Mouse (Mus musculus) frontal cortex, adult 2 months (tissue): ENCODE measurements around the gene Zbtb22. TPM values are rescaled to one million over a fixed set of nuclear protein-coding genes. Genes with fewer than 3 reads are reported as not detected.
"Not testable (repeated sequence)": the region's sequence is repeated elsewhere in the genome, so short reads cannot be mapped to it uniquely, and the experiment has no call there.

Experiments
- DNase-seq, 2 experiments: peaks; one replicate each; pipeline ENCODE4 v3.0.0; 2022; ENCODE audit warnings: low spot score in 1 of 2; ENCODE audit errors: extremely low spot score in 1 of 2
- polyA plus RNA-seq: library from polyadenylated mRNA; depleted of rRNA; stranded (reverse); fragments of >200 nt; gene quantifications from 2 replicates; pipeline ENCODE4 v1.2.3, GENCODE M21; 2012

Gene Zbtb22
- polyA plus RNA-seq, 1 experiment, result 29.9 TPM

GRCm38 (mm10) chr17:33903911-33904651 lies 11.6 kb upstream of the Zbtb22 start:
- not testable (repeated sequence) for DNase-seq

GRCm38 (mm10) chr17:33904835-33905234 lies 10.9 kb upstream of the Zbtb22 start, which contains the start of gene Platr17:
Platr17 (plus strand) TSS chr17:33905135.
- not testable (repeated sequence) for DNase-seq

- DNase-seq, result peak in 1 of 2 experiments; percentile 50
These were observed 7.2 kb upstream of the Zbtb22 start for GRCm38 (mm10) chr17:33908331-33909076.

GRCm38 (mm10) chr17:33909077-33909868 lies 6.4 kb upstream of the Zbtb22 start, which contains the start of gene Daxx:
Daxx (plus strand) TSS chr17:33909414.
- peak; percentile 97 to 98 for DNase-seq

- peak in 1 of 2 experiments; percentile 46 for DNase-seq
These were observed 5.8 kb upstream of the Zbtb22 start for GRCm38 (mm10) chr17:33909869-33910250.

- DNase-seq, result no peak
These were observed 5.2 kb upstream of the Zbtb22 start for GRCm38 (mm10) chr17:33910346-33911051.

GRCm38 (mm10) chr17:33911052-33911812 lies 4.5 kb upstream of the Zbtb22 start:
- no peak for DNase-seq

GRCm38 (mm10) chr17:33911813-33912414 lies 3.8 kb upstream of the Zbtb22 start:
- no peak for DNase-seq

- DNase-seq, result no peak
These were observed 2.4 kb upstream of the Zbtb22 start for GRCm38 (mm10) chr17:33913264-33913663.

- DNase-seq, result no peak
These were observed 1.8 kb upstream of the Zbtb22 start for GRCm38 (mm10) chr17:33913905-33914304.

- no peak for DNase-seq
These were observed 724 bp upstream of the Zbtb22 start for GRCm38 (mm10) chr17:33914969-33915391.

- peak in 1 of 2 experiments; percentile 33 for DNase-seq
These were observed 590 bp downstream of the Zbtb22 start for GRCm38 (mm10) chr17:33916294-33916693.

GRCm38 (mm10) chr17:33916847-33917655 lies 1.3 kb downstream of the Zbtb22 start:
- no peak for DNase-seq

GRCm38 (mm10) chr17:33917656-33918292 lies 2.1 kb downstream of the Zbtb22 start:
- DNase-seq, result no peak

GRCm38 (mm10) chr17:33918293-33919203 lies 2.8 kb downstream of the Zbtb22 start:
- no peak for DNase-seq

- peak in 1 of 2 experiments; percentile 63 for DNase-seq
These were observed 3.9 kb downstream of the Zbtb22 start for GRCm38 (mm10) chr17:33919351-33920281.
